Mouse (Mus musculus) lung, embryonic 16.5 days (tissue): ENCODE data around the gene Ap1g2. TPM values are rescaled to one million over a fixed set of nuclear protein-coding genes. Genes with fewer than 3 reads are reported as not detected.

ENCODE experiments used
- ATAC-seq: fragments of 200-750 bp; cut with Nextera tagmentation; 2 replicates; pipeline ENCODE4 v1.8.0; 2017; ENCODE audit warnings: low read depth, mild to moderate bottlenecking, moderate library complexity
- H3K27ac ChIP-seq: fragments of 300-500 bp; sonication (generic); 2 replicates; pipeline ENCODE4 v1.5.1; 2014; ENCODE audit warnings: mild to moderate bottlenecking, control low read depth, low read length
- H3K27me3 ChIP-seq: fragments of 300-500 bp; sonication (generic); 2 replicates; pipeline ENCODE4 v1.6.1; 2014; ENCODE audit warnings: low read depth, low read length, mixed read lengths; ENCODE audit not compliant: control insufficient read depth, insufficient read depth
- H3K36me3 ChIP-seq: fragments of 300-500 bp; sonication (generic); 2 replicates; pipeline ENCODE4 v1.6.1; 2014; ENCODE audit warnings: low read length; ENCODE audit not compliant: control insufficient read depth, insufficient read depth
- H3K4me1 ChIP-seq: fragments of 300-500 bp; sonication (generic); replicated peaks from 2 replicates; pipeline ENCODE4 v1.6.1; 2014; ENCODE audit warnings: low read length, mixed read lengths; ENCODE audit not compliant: control insufficient read depth, insufficient read depth
- H3K4me2 ChIP-seq: fragments of 300-500 bp; sonication (generic); 2 replicates; pipeline ENCODE4 v1.6.1; 2014; ENCODE audit warnings: low read depth, low read length, control low read depth
- H3K4me3 ChIP-seq: fragments of 300-500 bp; sonication (generic); 2 replicates; pipeline ENCODE4 v1.5.1; 2014; ENCODE audit warnings: mild to moderate bottlenecking, low read length, control low read depth
- H3K9ac ChIP-seq: fragments of 300-500 bp; sonication (generic); 2 replicates; pipeline ENCODE4 v1.6.1; 2014; ENCODE audit warnings: low read length, control low read depth
- H3K9me3 ChIP-seq: fragments of 300-500 bp; sonication (generic); 2 replicates; pipeline ENCODE4 v1.6.1; 2016; ENCODE audit warnings: low read length; ENCODE audit not compliant: control insufficient read depth
- WGBS: fragments of 180-500 bp; shearing (Covaris S2); extraction: QIAGEN DNeasy Blood & Tissue Kit; methylation state at CpG from one replicate; pipeline ENCODE4 v1.1.7; 2014; 5-methylcytosine and 5-hydroxymethylcytosine counted together
- polyA plus RNA-seq: library from polyadenylated mRNA; unstranded; fragments of >200 nt; fragmentation: Nextera tagmentation; extraction: Ambion mirVana; gene quantifications from 2 replicates; pipeline ENCODE4 v1.2.1, GENCODE M21; 2015

The Ap1g2 gene
- polyA plus RNA-seq = 19.7 and 23.2 TPM in 2 replicates

GRCm38 (mm10) chr14:55105836-55106809 is at the start of gene Ap1g2:
TSS of gene Ap1g2 (minus strand) at chr14:55106593.
- no peaks in the 10 kb centered on the region for H3K9me3 ChIP-seq
- WGBS = under 1% methylated on average over 39 of the region's 39 CpGs
- peaks cover 18% of the 10 kb centered on the region for H3K27me3 ChIP-seq
- H3K4me1 ChIP-seq = peaks cover 8% of the 10 kb centered on the region
- peak within 1 kb of the TSS; percentile 98 for H3K4me2 ChIP-seq
- H3K36me3 ChIP-seq = no peaks in the 10 kb centered on the region
- peak; percentile 84 for ATAC-seq
- peak within 1 kb of the TSS; percentile 77 for H3K9ac ChIP-seq
- peak within 1 kb of the TSS; percentile 64 for H3K4me3 ChIP-seq
- H3K27ac ChIP-seq = peak within 1 kb of the TSS; percentile 78

- no peaks in the 10 kb centered on the region for H3K36me3 ChIP-seq
- no peaks in the 10 kb centered on the region for H3K9me3 ChIP-seq
- WGBS = 81% methylated on average over 16 of the region's 16 CpGs
These were observed 46.6 kb upstream of the Ap1g2 start for GRCm38 (mm10) chr14:55152951-55153481.

DNA sequence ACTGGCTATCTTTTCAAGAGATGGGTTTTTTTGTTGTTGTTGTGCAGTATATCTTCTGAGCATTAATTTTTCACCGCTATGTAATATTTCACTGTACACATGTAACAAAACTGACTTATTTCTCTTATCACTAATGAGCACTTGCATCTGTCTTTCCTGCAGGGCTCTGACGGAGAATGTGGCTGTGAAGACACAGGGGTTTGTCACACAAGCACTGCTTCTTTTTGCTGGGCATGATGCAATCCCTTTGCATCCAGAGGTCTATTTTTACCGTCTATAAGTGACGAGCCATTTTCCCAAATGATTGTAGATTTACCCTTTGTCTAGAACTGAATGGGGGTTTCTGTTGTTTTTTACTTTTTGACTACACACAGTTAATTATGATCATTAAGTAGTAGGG is 45.8 kb upstream of the Ap1g2 start:
- no peak overlapping the region for H3K27ac ChIP-seq
- no peaks in the 10 kb centered on the region for H3K36me3 ChIP-seq
- 73% methylated on average over 4 of the region's 4 CpGs for WGBS
- H3K9me3 ChIP-seq = no peaks in the 10 kb centered on the region
- no peak overlapping the region for H3K4me2 ChIP-seq
- H3K4me3 ChIP-seq = no peak overlapping the region
- ATAC-seq = no peak
- no peaks in the 10 kb centered on the region for H3K4me1 ChIP-seq
- no peaks in the 10 kb centered on the region for H3K27me3 ChIP-seq
- H3K9ac ChIP-seq = no peak overlapping the region

More at GRCm38 (mm10) chr14:55152951-55153481, 46.6 kb upstream of the Ap1g2 start:
- Histone ChIP-seq H3K4me3 (no peak overlapping the region), H3K4me1 (no peaks in the 10 kb centered on the region), H3K27me3 (no peaks in the 10 kb centered on the region), H3K4me2 (no peak overlapping the region), H3K27ac (no peak overlapping the region), H3K9ac (no peak overlapping the region)
- ATAC-seq = no peak

DNA sequence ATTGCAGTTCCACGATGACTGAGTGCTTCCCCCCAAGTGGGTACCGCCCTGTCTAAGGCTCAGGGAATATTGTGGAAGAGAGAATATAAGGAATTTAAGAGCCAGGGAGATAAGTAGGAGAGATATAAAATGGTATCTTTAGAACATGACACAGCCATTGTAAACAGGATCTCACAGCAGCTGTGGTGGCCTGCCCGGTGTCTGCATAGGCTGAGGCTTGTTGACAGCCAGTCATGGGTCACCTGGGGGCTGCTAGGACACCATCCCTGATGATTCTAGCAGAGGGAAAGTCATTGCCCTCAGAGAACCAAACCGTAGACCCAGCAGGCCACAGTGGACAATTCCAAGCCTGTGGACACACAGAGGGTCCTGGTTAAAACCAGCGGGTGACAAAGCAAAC is 44.6 kb upstream of the Ap1g2 start:
- H3K4me2 ChIP-seq = no peak overlapping the region
- H3K36me3 ChIP-seq = no peaks in the 10 kb centered on the region
- ATAC-seq = no peak
- H3K9me3 ChIP-seq = no peaks in the 10 kb centered on the region
- no peak overlapping the region for H3K4me3 ChIP-seq
- H3K9ac ChIP-seq = no peak overlapping the region
- no peaks in the 10 kb centered on the region for H3K4me1 ChIP-seq
- no peaks in the 10 kb centered on the region for H3K27me3 ChIP-seq
- no peak overlapping the region for H3K27ac ChIP-seq
- 65% methylated on average over 5 of the region's 5 CpGs for WGBS

- 68% methylated on average over 5 of the region's 5 CpGs for WGBS
These were observed 42.6 kb upstream of the Ap1g2 start for GRCm38 (mm10) chr14:55149041-55149440.

DNA sequence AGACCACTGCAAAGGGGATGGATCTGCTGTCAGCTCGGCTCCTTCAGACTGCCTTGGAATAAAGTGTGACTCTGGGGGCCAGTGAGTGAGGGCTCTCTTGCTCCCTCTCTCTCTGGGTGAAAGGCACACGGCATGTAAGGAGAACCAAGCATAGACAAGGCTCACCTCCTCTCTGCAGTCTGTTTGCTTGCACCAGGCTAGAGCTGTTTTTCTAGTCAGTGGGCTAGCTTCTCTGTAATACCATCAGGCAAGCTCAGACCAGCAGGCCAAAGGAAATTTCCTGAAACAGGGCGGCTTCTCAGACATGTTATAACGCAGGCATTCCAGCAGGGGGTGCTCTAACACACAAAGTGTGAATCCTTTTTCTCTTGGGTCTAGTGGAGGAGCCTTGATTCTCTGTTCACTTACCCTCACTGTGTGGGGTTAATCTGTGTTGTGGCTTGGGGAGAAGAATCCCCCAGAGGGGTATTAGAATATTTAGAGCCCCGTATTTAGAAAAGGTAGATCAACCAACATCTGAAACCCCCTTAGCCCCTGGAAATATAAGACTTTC is 42.0 kb upstream of the Ap1g2 start:
- Histone ChIP-seq H3K9me3 (no peaks in the 10 kb centered on the region), H3K27ac (no peak overlapping the region), H3K27me3 (no peaks in the 10 kb centered on the region), H3K4me1 (no peaks in the 10 kb centered on the region), H3K4me3 (no peak overlapping the region), H3K4me2 (no peak overlapping the region), H3K36me3 (no peaks in the 10 kb centered on the region), H3K9ac (no peak overlapping the region)
- 31% methylated on average over 5 of the region's 5 CpGs for WGBS
- ATAC-seq = no peak

More at GRCm38 (mm10) chr14:55149041-55149440, 42.6 kb upstream of the Ap1g2 start:
- no peak overlapping the region for H3K27ac ChIP-seq
- no peaks in the 10 kb centered on the region for H3K9me3 ChIP-seq
- H3K4me2 ChIP-seq = no peak overlapping the region
- no peak for ATAC-seq
- no peaks in the 10 kb centered on the region for H3K27me3 ChIP-seq
- no peaks in the 10 kb centered on the region for H3K4me1 ChIP-seq
- no peak overlapping the region for H3K9ac ChIP-seq
- no peaks in the 10 kb centered on the region for H3K36me3 ChIP-seq
- no peak overlapping the region for H3K4me3 ChIP-seq

GRCm38 (mm10) chr14:55146829-55147401 is 40.5 kb upstream of the Ap1g2 start:
- Histone ChIP-seq H3K27ac (no peak overlapping the region), H3K9ac (no peak overlapping the region), H3K4me3 (no peak overlapping the region), H3K4me1 (no peaks in the 10 kb centered on the region), H3K4me2 (no peak overlapping the region), H3K27me3 (no peaks in the 10 kb centered on the region), H3K36me3 (no peaks in the 10 kb centered on the region), H3K9me3 (no peaks in the 10 kb centered on the region)
- 77% methylated on average over 12 of the region's 12 CpGs for WGBS
- no peak for ATAC-seq

- H3K36me3 ChIP-seq = no peaks in the 10 kb centered on the region
- no peak overlapping the region for H3K9ac ChIP-seq
- no peaks in the 10 kb centered on the region for H3K4me1 ChIP-seq
- no peak overlapping the region for H3K27ac ChIP-seq
- ATAC-seq = no peak
- H3K4me3 ChIP-seq = no peak overlapping the region
- H3K27me3 ChIP-seq = no peaks in the 10 kb centered on the region
- WGBS = 77% methylated on average over 1 of the region's 1 CpGs
- no peaks in the 10 kb centered on the region for H3K9me3 ChIP-seq
- no peak overlapping the region for H3K4me2 ChIP-seq
These were observed 39.9 kb upstream of the Ap1g2 start for GRCm38 (mm10) chr14:55146324-55146723.

DNA sequence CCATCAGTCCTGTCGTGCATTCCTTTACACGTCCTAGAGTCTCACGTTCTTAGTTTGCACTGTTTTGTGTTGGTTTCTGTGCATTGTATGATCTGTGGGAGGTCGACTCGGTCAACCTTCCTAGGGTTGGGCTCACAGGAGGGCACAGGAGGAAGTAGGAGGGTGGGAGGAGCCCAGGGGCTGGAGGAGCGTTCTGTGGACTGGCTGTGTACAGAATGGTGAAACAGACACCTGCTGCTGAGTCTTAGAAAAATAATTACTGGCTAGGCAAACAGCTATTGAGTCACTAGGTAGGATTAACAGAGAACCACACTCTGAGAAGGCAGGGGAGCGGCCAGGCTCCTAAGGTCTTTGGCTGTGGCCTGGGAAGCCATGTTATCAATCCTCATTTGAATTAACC is 32.9 kb upstream of the Ap1g2 start:
- no peaks in the 10 kb centered on the region; the same call in 1 of the 2 replicates for H3K27me3 ChIP-seq
- no peak overlapping the region for H3K4me3 ChIP-seq
- WGBS = 31% methylated on average over 7 of the region's 7 CpGs
- H3K9ac ChIP-seq = no peak overlapping the region
- 0 out of 2 replicates have a peak, but pooled peaks have one; percentile 26 for ATAC-seq
- H3K27ac ChIP-seq = no peak overlapping the region
- no peaks in the 10 kb centered on the region for H3K4me1 ChIP-seq
- H3K4me2 ChIP-seq = no peak overlapping the region
- H3K36me3 ChIP-seq = no peaks in the 10 kb centered on the region
- no peaks in the 10 kb centered on the region for H3K9me3 ChIP-seq
